Comparison of ENCODE assay signal across 8 mouse cellular contexts in genomic region chr12:109539950-109540349, GRCm38 (mm10).
DNase-seq lines count a peak whose midpoint lies in the region; ATAC-seq and TF ChIP-seq lines count a peak whose summit lies in the region.

No protein-coding gene starts in this region.

- H3K4me3 ChIP-seq in layer of hippocampus, adult 2 months: peak overlapping the region; percentile 64
- peak overlapping the region; percentile 59 for H3K4me3 ChIP-seq in embryonic facial prominence, embryonic 10.5 days
- peak overlapping the region; percentile 57 for H3K4me3 ChIP-seq in hindbrain, embryonic 14.5 days (replicated peaks; ENCODE audit: low read length)
- peak overlapping the region; percentile 54 for H3K4me3 ChIP-seq in midbrain, embryonic 15.5 days

- no peak for TF ChIP-seq CTCF in layer of hippocampus, adult 2 months (conservative IDR thresholded peaks at IDR 0.05)

- ATAC-seq in hindbrain, embryonic 14.5 days (ENCODE audit: low FRiP score): no peak
- no peak for ATAC-seq in midbrain, embryonic 15.5 days (replicated peaks)

- peaks cover 31% of the 10 kb centered on the region for H3K36me3 ChIP-seq in embryonic facial prominence, embryonic 10.5 days (replicated peaks)
- 0 out of 2 replicates have a peak, but pooled peaks cover 6% of the 10 kb centered on the region for H3K36me3 ChIP-seq in hindbrain, embryonic 14.5 days (replicated peaks; ENCODE audit: control insufficient read depth, insufficient read depth)
- no peaks in the 10 kb centered on the region for H3K36me3 ChIP-seq in midbrain, embryonic 15.5 days (replicated peaks)

- WGBS in embryonic facial prominence, embryonic 10.5 days: 48% methylated on average over 13 of the region's 13 CpGs
- 45% methylated on average over 13 of the region's 13 CpGs for WGBS in hindbrain, embryonic 14.5 days
- 46% methylated on average over 13 of the region's 13 CpGs for WGBS in midbrain, embryonic 15.5 days

- H3K27me3 ChIP-seq in embryonic facial prominence, embryonic 10.5 days (replicated peaks; ENCODE audit: low read depth, poor library complexity, severe bottlenecking): peaks cover 8% of the 10 kb centered on the region; the same call in 1 of the 2 replicates
- H3K27me3 ChIP-seq in hindbrain, embryonic 14.5 days (ENCODE audit: control insufficient read depth, insufficient read depth, low read length): no peaks in the 10 kb centered on the region
- H3K27me3 ChIP-seq in midbrain, embryonic 15.5 days (replicated peaks): no peaks in the 10 kb centered on the region

- H3K27ac ChIP-seq in layer of hippocampus, adult 2 months: peak overlapping the region; percentile 93
- H3K27ac ChIP-seq in embryonic facial prominence, embryonic 10.5 days (replicated peaks): no peak overlapping the region
- peak overlapping the region; percentile 87 for H3K27ac ChIP-seq in hindbrain, embryonic 14.5 days
- H3K27ac ChIP-seq in midbrain, embryonic 15.5 days: peak overlapping the region; percentile 90

- H3K9me3 ChIP-seq in embryonic facial prominence, embryonic 10.5 days: peaks cover 64% of the 10 kb centered on the region
- peaks cover 20% of the 10 kb centered on the region for H3K9me3 ChIP-seq in hindbrain, embryonic 14.5 days (ENCODE audit: control insufficient read depth, low read length)
- no peaks in the 10 kb centered on the region; the same call in 1 of the 2 replicates for H3K9me3 ChIP-seq in midbrain, embryonic 15.5 days

- H3K9ac ChIP-seq in hindbrain, embryonic 14.5 days: peak overlapping the region; percentile 93
- H3K9ac ChIP-seq in midbrain, embryonic 15.5 days: peak overlapping the region; percentile 46

- H3K4me1 ChIP-seq in embryonic facial prominence, embryonic 10.5 days: peaks cover 16% of the 10 kb centered on the region; the same call in 1 of the 2 replicates
- H3K4me1 ChIP-seq in hindbrain, embryonic 14.5 days (replicated peaks; ENCODE audit: control insufficient read depth, insufficient read depth, low read length): no peaks in the 10 kb centered on the region
- H3K4me1 ChIP-seq in midbrain, embryonic 15.5 days: no peaks in the 10 kb centered on the region

- H3K4me2 ChIP-seq in hindbrain, embryonic 14.5 days (replicated peaks): peak overlapping the region; percentile 51
- H3K4me2 ChIP-seq in midbrain, embryonic 15.5 days: peak overlapping the region; percentile 55

- no peak for DNase-seq in layer of hippocampus, adult 2 months (ENCODE audit: low spot score in 2 of 2)
- no peak for DNase-seq in layer of hippocampus, postnatal 25 days (ENCODE audit: extremely low spot score in 1 of 2, low spot score in 1 of 2)
- no peak for DNase-seq in embryonic facial prominence, embryonic 10.5 days (ENCODE audit: low spot score)
- no peak for DNase-seq in hindbrain, embryonic 14.5 days (ENCODE audit: low spot score)
- no peak for DNase-seq in kidney, adult 8-10 months
- no peak for DNase-seq in testis, postnatal 10 days (ENCODE audit: low spot score)
- DNase-seq in embryo, embryonic 10.5 days (ENCODE audit: low spot score): no peak
